Mouse (Mus musculus) bone marrow, adult 2 months (tissue): Measurements from ENCODE around the gene Dtx1.

ENCODE experiments used
- CTCF ChIP-seq: fragments of 200-500 bp; IDR thresholded peaks from 2 replicates; pipeline ENCODE4 v1.5.1; 2011; ENCODE audit warnings: low read length, control low read depth; ENCODE audit not compliant: control insufficient read depth, insufficient read depth
- POLR2A ChIP-seq: fragments of 200-500 bp; IDR thresholded peaks from 2 replicates; pipeline ENCODE4 v1.6.1; 2011; ENCODE audit warnings: low read depth, mild to moderate bottlenecking, control low read depth, low read length, borderline replicate concordance; ENCODE audit not compliant: control insufficient read depth

DNA sequence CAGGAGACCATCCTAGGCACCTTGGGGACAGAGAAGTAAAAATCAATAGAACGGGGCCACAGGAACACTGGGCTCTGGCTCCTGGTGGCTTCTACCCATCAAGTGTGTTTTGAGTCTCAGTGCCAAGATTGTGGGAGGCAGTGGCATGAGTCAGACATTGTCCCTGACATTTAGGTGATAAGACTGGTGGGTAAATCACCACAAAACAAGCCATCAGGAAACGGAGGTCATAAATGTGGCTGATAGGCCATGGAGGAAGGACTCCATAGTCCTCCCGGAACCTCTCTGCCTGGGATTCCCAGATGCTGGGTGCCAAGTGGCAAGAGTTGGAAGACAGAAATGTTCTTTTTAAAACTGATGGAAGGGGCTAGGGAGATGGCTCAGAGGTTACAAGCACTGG lies 67.5 kb downstream of the Dtx1 start:
- no peak for TF ChIP-seq CTCF
- TF ChIP-seq POLR2A = no peak
